Mouse (Mus musculus) CD4-positive naive resting alpha-beta T cell, adult 76 days (primary cell): ENCODE data around the gene Mbnl3. TPM values are rescaled to one million over a fixed set of nuclear protein-coding genes. Genes with fewer than 3 reads are reported as not detected.

Experiments
- total RNA-seq: library from RNA; stranded (reverse); gene quantifications from one replicate; pipeline ENCODE4 v1.2.4, GENCODE M21; 2023

The Mbnl3 gene
- 24.9 TPM for total RNA-seq

DNA sequence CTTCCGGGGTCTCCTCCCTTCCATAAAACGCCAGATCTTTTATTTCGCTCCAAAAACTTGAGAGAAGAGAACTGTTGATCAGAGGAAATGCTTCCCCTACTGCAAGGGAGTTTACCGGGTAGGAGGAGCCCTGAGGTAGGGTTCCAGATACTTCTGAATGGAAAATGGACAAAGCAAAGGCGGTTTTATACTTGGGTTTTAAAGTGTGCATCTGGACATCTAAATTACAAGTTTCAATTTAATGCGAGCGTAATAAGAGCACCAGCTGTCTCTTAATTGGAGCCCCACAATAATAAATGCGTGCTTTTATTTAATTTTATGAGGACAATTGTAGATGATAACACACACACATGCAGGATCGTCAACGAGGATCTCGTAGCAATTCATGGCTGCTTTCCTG lies at the start of gene Mbnl3:
Gene Mbnl3, minus strand, starts transcription at position 101 of the 400 bp plus-strand sequence.

Other genes with a start within 250 kb of the Mbnl3 start
- gene Rap2c, start 188.5 kb downstream of the Mbnl3 start, total RNA-seq, result 38.8 TPM